Mouse (Mus musculus): ENCODE data around the gene Gdpd2.

Gene Gdpd2

GRCm38 (mm10) chrX:100777655-100778234 lies 48.1 kb downstream of the Gdpd2 start:
- DNase-seq (ENCODE audit: low spot score in 2 of 2): no peak

DNA sequence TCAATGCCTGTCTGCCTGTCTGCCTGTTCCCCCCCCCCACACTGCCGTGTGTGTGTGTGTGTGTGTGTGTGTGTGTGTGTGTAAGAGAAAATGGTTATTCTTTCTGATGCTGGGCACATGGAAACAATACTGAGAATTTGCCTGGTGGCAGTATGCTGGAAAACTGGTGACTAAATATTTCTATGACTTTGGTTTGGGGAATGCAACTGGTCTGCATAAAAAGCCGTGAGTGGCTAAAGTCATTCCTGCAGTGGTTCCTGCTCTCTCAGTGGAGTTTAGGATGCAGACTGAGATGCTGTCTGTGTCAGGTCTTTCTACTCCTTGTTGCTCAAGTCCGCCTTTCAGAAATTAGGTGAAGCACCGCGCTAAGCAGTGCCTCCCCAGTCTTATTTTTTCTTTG lies 48.7 kb downstream of the Gdpd2 start:
- no peak for DNase-seq (ENCODE audit: low spot score in 2 of 2)

Measured in left cerebral cortex, adult 9 months (tissue).